Mouse (Mus musculus) midbrain, embryonic 11.5 days (tissue): Measurements from ENCODE around the gene Baz2a. TPM values are rescaled to one million over a fixed set of nuclear protein-coding genes. Genes with fewer than 3 reads are reported as not detected.

Experiments
- ATAC-seq: fragments of 200-750 bp; cut with Nextera tagmentation; 2 replicates; pipeline ENCODE4 v1.8.0; 2017; ENCODE audit warnings: moderate TSS enrichment, moderate library complexity; ENCODE audit not compliant: low FRiP score
- DNase-seq: peaks from one replicate; pipeline ENCODE4 v3.0.0; 2015; ENCODE audit warnings: low spot score; ENCODE audit errors: missing footprints
- H3K27ac ChIP-seq: fragments of 300-500 bp; sonication (generic); 2 replicates; pipeline ENCODE4 v1.5.1; 2014; ENCODE audit warnings: low read depth, low read length
- H3K27me3 ChIP-seq: fragments of 300-500 bp; sonication (generic); 2 replicates; pipeline ENCODE4 v1.6.1; 2014; ENCODE audit warnings: mild to moderate bottlenecking, low read length, moderate library complexity, mixed read lengths; ENCODE audit not compliant: control insufficient read depth, insufficient read depth
- H3K36me3 ChIP-seq: fragments of 300-500 bp; sonication (generic); 2 replicates; pipeline ENCODE4 v1.6.1; 2014; ENCODE audit warnings: mild to moderate bottlenecking, low read length, moderate library complexity, mixed read lengths; ENCODE audit not compliant: control insufficient read depth, insufficient read depth
- H3K4me1 ChIP-seq: fragments of 300-500 bp; sonication (generic); 2 replicates; pipeline ENCODE4 v1.6.1; 2014; ENCODE audit warnings: low read length; ENCODE audit not compliant: control insufficient read depth, insufficient read depth
- H3K4me2 ChIP-seq: fragments of 300-500 bp; sonication (generic); 2 replicates; pipeline ENCODE4 v1.6.1; 2014; ENCODE audit warnings: mild to moderate bottlenecking, moderate library complexity
- H3K4me3 ChIP-seq: fragments of 300-500 bp; sonication (generic); 2 replicates; pipeline ENCODE4 v1.5.1; 2014; ENCODE audit warnings: low read depth, low read length
- H3K9ac ChIP-seq: fragments of 300-500 bp; sonication (generic); 2 replicates; pipeline ENCODE4 v1.6.1; 2014; ENCODE audit warnings: low read length
- H3K9me3 ChIP-seq: fragments of 300-500 bp; sonication (generic); 2 replicates; pipeline ENCODE4 v1.6.1; 2016; ENCODE audit warnings: low read length; ENCODE audit not compliant: control insufficient read depth
- WGBS: fragments of 180-500 bp; shearing (Covaris S2); extraction: QIAGEN DNeasy Blood & Tissue Kit; methylation state at CpG from one replicate; pipeline ENCODE4 v1.1.7; 2014; 5-methylcytosine and 5-hydroxymethylcytosine counted together
- microRNA counts: library from miRNA; unstranded; fragments of <30 nt; microRNA quantifications from one replicate; lab custom pipeline; 2015
- microRNA-seq: library from miRNA; unstranded; fragments of <30 nt; microRNA quantifications from one replicate; pipeline ENCODE4, GENCODE M21; 2017
- polyA plus RNA-seq: library from polyadenylated mRNA; unstranded; fragments of >200 nt; fragmentation: Nextera tagmentation; extraction: Ambion mirVana; gene quantifications from 2 replicates; pipeline ENCODE4 v1.2.1, GENCODE M21; 2014

Baz2a gene
- polyA plus RNA-seq, 1 experiment from 2014 or later = 21.0 TPM

DNA sequence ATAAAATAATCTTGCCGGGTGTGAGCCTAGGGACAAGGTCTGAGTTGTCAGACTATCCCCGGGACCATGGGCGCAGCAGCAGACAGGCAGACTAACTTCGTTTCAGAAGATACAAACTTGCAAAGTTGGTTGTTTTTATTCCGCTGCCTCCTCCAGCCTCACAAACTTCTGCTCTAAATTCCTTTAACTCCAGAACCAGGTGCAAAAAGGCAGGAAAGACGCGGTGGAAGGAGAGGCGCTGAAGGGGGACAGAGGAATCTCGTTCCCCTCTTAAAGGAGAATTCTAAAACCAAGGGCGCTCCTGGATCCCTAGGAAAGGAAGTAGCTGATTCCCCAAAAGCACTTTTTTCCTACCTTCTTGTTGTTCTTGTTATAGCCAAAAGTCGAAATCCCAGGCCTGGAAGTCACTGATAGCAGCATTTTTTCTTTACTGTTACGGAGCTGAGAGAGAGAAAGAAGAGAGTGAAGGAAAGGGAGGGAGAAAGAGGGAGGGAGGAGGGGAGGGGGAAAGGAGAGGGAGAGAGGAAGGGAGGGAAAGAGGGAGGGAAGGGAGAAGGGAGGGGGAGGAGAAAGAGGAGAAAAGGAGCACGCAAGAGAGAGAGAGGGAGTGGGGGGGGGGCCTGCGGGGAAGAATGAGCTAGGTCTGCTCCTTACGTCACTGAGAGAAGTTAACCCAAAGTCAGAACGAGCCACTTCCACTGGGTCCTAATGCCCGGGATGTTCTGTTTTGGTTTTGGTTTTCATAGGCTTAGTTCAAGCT lies 84.8 kb downstream of the Baz2a start:
- Histone ChIP-seq H3K27ac (no peak overlapping the region), H3K36me3 (no peaks in the 10 kb centered on the region), H3K9me3 (no peaks in the 10 kb centered on the region), H3K9ac (peak overlapping the region; percentile 76), H3K4me1 (peaks cover 9% of the 10 kb centered on the region), H3K27me3 (no peaks in the 10 kb centered on the region), H3K4me2 (peak overlapping the region; percentile 68), H3K4me3 (peak overlapping the region; percentile 57)
- DNase-seq (peak; percentile 97), ATAC-seq (peak; percentile 88)
- WGBS = 0% methylated on average over 17 of the region's 17 CpGs

DNA sequence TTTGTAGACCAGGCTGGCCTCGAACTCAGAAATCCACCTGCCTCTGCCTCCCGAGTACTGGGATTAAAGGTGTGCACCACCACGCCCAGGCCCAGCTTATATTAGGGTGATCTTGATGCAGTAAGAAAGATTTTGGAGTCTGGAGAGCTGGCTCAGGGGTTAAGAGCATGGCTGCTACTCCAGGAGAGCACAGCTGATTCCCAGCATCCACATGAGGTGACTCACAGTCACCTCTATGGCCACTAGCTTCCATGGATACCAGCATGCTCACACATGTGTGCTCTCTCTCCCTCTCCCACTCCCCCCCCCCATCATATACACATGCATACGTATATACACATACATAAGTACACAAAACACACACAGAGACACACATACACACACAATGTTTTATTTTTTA lies 85.9 kb downstream of the Baz2a start:
- peaks cover 9% of the 10 kb centered on the region for H3K4me1 ChIP-seq
- no peaks in the 10 kb centered on the region for H3K27me3 ChIP-seq
- peak; percentile 59 for DNase-seq
- H3K4me3 ChIP-seq = no peak overlapping the region
- H3K36me3 ChIP-seq = no peaks in the 10 kb centered on the region
- H3K27ac ChIP-seq = no peak overlapping the region
- no peak overlapping the region for H3K4me2 ChIP-seq
- 85% methylated on average over 4 of the region's 4 CpGs for WGBS
- no peak overlapping the region for H3K9ac ChIP-seq
- no peaks in the 10 kb centered on the region for H3K9me3 ChIP-seq
- no peak for ATAC-seq

MicroRNAs within 50 kb of the gene (microRNA counts, 519-probe panel; counts per million panel counts)
- microRNA mmu-miR-677 (lab: Ali Mortazavi, UCI) = not detected

Small RNA genes within 50 kb of the gene (microRNA-seq; reads per million reads assigned to microRNA genes)
- 12.3 reads per million, percentile 32 among the genes with 10 or more reads in this experiment for gene Mir677

Other genes starting within 250 kb of the Baz2a start
- not detected in 2 replicates for gene Rdh19, start 241.6 kb upstream of the Baz2a start, polyA plus RNA-seq
- gene Rdh16f2, start 225.1 kb upstream of the Baz2a start, polyA plus RNA-seq = not detected in 2 replicates
- gene Rdh7, start 202.8 kb upstream of the Baz2a start, polyA plus RNA-seq = not detected in 2 replicates
- gene Sdr9c7, start 193.1 kb upstream of the Baz2a start, polyA plus RNA-seq = not detected in 2 replicates
- not detected in 2 replicates for gene Hsd17b6, start 84.0 kb upstream of the Baz2a start, polyA plus RNA-seq
- gene Prim1, start 76.4 kb upstream of the Baz2a start, polyA plus RNA-seq = 106 and 107 TPM in 2 replicates
- 915 and 936 TPM in 2 replicates for gene Naca, start 56.0 kb upstream of the Baz2a start, polyA plus RNA-seq
- gene Ptges3, start 32.6 kb upstream of the Baz2a start, polyA plus RNA-seq = 686 and 692 TPM in 2 replicates
- 2,316 and 2,383 TPM in 2 replicates for gene Atp5b, start 8.3 kb upstream of the Baz2a start, polyA plus RNA-seq
- 19.7 TPM in 2 replicates for gene Rbms2, start 88.7 kb downstream of the Baz2a start, polyA plus RNA-seq
- 0.72 and 0.82 TPM in 2 replicates for gene Gls2, start 102.9 kb downstream of the Baz2a start, polyA plus RNA-seq
- gene Spryd4, start 120.2 kb downstream of the Baz2a start, polyA plus RNA-seq = 25.7 and 27.5 TPM in 2 replicates
- 0.12 TPM in 1 of 2 replicates, not detected in the other for gene Mip, start 134.3 kb downstream of the Baz2a start, polyA plus RNA-seq
- 48.1 and 52.5 TPM in 2 replicates for gene Timeless, start 140.5 kb downstream of the Baz2a start, polyA plus RNA-seq
- gene Apon, start 162.5 kb downstream of the Baz2a start, polyA plus RNA-seq = 0.22 and 0.57 TPM in 2 replicates
- gene Apof, start 177.1 kb downstream of the Baz2a start, polyA plus RNA-seq = not detected in 2 replicates
- gene Stat2, start 179.0 kb downstream of the Baz2a start, polyA plus RNA-seq = 14.9 and 16.7 TPM in 2 replicates
- not detected in 2 replicates for gene Il23a, start 207.2 kb downstream of the Baz2a start, polyA plus RNA-seq
- gene Pan2, start 211.8 kb downstream of the Baz2a start, polyA plus RNA-seq = 37.2 and 37.5 TPM in 2 replicates
- gene Cnpy2, start 230.9 kb downstream of the Baz2a start, polyA plus RNA-seq = 222 and 239 TPM in 2 replicates
- 236 and 248 TPM in 2 replicates for gene Cs, start 246.2 kb downstream of the Baz2a start, polyA plus RNA-seq